Mouse (Mus musculus): ENCODE measurements around the gene Uncx. TPM values are rescaled to one million over a fixed set of nuclear protein-coding genes. Genes with fewer than 3 reads are reported as not detected.

Gene Uncx
- polyA plus RNA-seq, 1 experiment from 2014 or later: 0.09 TPM

- WGBS: under 1% methylated on average over 71 of the region's 71 CpGs
- no peak for ATAC-seq (ENCODE audit: borderline replicate concordance, extremely low read depth, low FRiP score, low TSS enrichment)
- Histone ChIP-seq H3K9ac (no peak overlapping the region), H3K4me2 (peak overlapping the region; percentile 26; the same call in 1 of the 2 replicates), H3K27me3 (peaks cover 98% of the 10 kb centered on the region), H3K36me3 (no peaks in the 10 kb centered on the region), H3K27ac (no peak overlapping the region), H3K9me3 (no peaks in the 10 kb centered on the region), H3K4me3 (peak overlapping the region; percentile 18; the same call in 1 of the 2 replicates), H3K4me1 (peaks cover 15% of the 10 kb centered on the region; the same call in 1 of the 2 replicates)
Measured at GRCm38 (mm10) chr5:139543650-139544270, 466 bp downstream of the Uncx start.

- Histone ChIP-seq H3K4me3 (no peak overlapping the region), H3K4me2 (no peak overlapping the region)
- under 1% methylated on average over 54 of the region's 54 CpGs for WGBS
Measured at GRCm38 (mm10) chr5:139544271-139545135, 1.2 kb downstream of the Uncx start.

GRCm38 (mm10) chr5:139545221-139545620 is 1.9 kb downstream of the Uncx start:
- H3K4me1 ChIP-seq: peaks cover 14% of the 10 kb centered on the region; the same call in 1 of the 2 replicates
- H3K27me3 ChIP-seq: peaks cover 99% of the 10 kb centered on the region
- no peak overlapping the region for H3K27ac ChIP-seq
- no peaks in the 10 kb centered on the region for H3K36me3 ChIP-seq
- H3K9ac ChIP-seq: no peak overlapping the region
- no peak overlapping the region for H3K4me2 ChIP-seq
- H3K4me3 ChIP-seq: no peak overlapping the region
- H3K9me3 ChIP-seq: no peaks in the 10 kb centered on the region
- no peak for ATAC-seq (ENCODE audit: borderline replicate concordance, extremely low read depth, low FRiP score, low TSS enrichment)
- WGBS: 3% methylated on average over 7 of the region's 7 CpGs

More at GRCm38 (mm10) chr5:139544271-139545135, 1.2 kb downstream of the Uncx start:
- no peak for ATAC-seq (ENCODE audit: borderline replicate concordance, extremely low read depth, low FRiP score, low TSS enrichment)
- no peak overlapping the region for H3K27ac ChIP-seq
- no peak overlapping the region for H3K9ac ChIP-seq
- peaks cover 15% of the 10 kb centered on the region; the same call in 1 of the 2 replicates for H3K4me1 ChIP-seq
- H3K27me3 ChIP-seq: peaks cover 98% of the 10 kb centered on the region
- no peaks in the 10 kb centered on the region for H3K9me3 ChIP-seq
- no peaks in the 10 kb centered on the region for H3K36me3 ChIP-seq

GRCm38 (mm10) chr5:139545673-139546335 is 2.5 kb downstream of the Uncx start:
- WGBS: 6% methylated on average over 9 of the region's 9 CpGs
- Histone ChIP-seq H3K4me3 (no peak overlapping the region), H3K27me3 (peaks cover 99% of the 10 kb centered on the region), H3K27ac (no peak overlapping the region), H3K36me3 (no peaks in the 10 kb centered on the region), H3K4me1 (peaks cover 9% of the 10 kb centered on the region; the same call in 1 of the 2 replicates), H3K9ac (no peak overlapping the region), H3K4me2 (no peak overlapping the region), H3K9me3 (no peaks in the 10 kb centered on the region)
- no peak for ATAC-seq (ENCODE audit: borderline replicate concordance, extremely low read depth, low FRiP score, low TSS enrichment)

- no peak overlapping the region for H3K4me3 ChIP-seq
- ATAC-seq (ENCODE audit: borderline replicate concordance, extremely low read depth, low FRiP score, low TSS enrichment): no peak
- H3K27me3 ChIP-seq: peaks cover 99% of the 10 kb centered on the region
- WGBS: under 1% methylated on average over 26 of the region's 26 CpGs
- H3K9me3 ChIP-seq: no peaks in the 10 kb centered on the region
- H3K4me2 ChIP-seq: no peak overlapping the region
- peaks cover 9% of the 10 kb centered on the region; the same call in 1 of the 2 replicates for H3K4me1 ChIP-seq
- no peak overlapping the region for H3K27ac ChIP-seq
- no peaks in the 10 kb centered on the region for H3K36me3 ChIP-seq
- H3K9ac ChIP-seq: no peak overlapping the region
Measured at GRCm38 (mm10) chr5:139546336-139546770, 3.1 kb downstream of the Uncx start.

GRCm38 (mm10) chr5:139546771-139547420 is 3.6 kb downstream of the Uncx start:
- Histone ChIP-seq H3K4me2 (no peak overlapping the region), H3K9ac (no peak overlapping the region), H3K36me3 (no peaks in the 10 kb centered on the region), H3K27me3 (peaks cover 99% of the 10 kb centered on the region), H3K27ac (no peak overlapping the region), H3K4me3 (no peak overlapping the region), H3K4me1 (peaks cover 9% of the 10 kb centered on the region; the same call in 1 of the 2 replicates), H3K9me3 (no peaks in the 10 kb centered on the region)
- ATAC-seq (ENCODE audit: borderline replicate concordance, extremely low read depth, low FRiP score, low TSS enrichment): 0 out of 2 replicates have a peak, but pooled peaks have one; percentile 15
- under 1% methylated on average over 68 of the region's 68 CpGs for WGBS

GRCm38 (mm10) chr5:139547421-139547931 is 4.2 kb downstream of the Uncx start:
- no peak overlapping the region for H3K27ac ChIP-seq
- H3K9me3 ChIP-seq: no peaks in the 10 kb centered on the region
- no peak for ATAC-seq (ENCODE audit: borderline replicate concordance, extremely low read depth, low FRiP score, low TSS enrichment)
- H3K27me3 ChIP-seq: peaks cover 99% of the 10 kb centered on the region
- H3K36me3 ChIP-seq: no peaks in the 10 kb centered on the region
- peaks cover 9% of the 10 kb centered on the region; the same call in 1 of the 2 replicates for H3K4me1 ChIP-seq
- H3K9ac ChIP-seq: no peak overlapping the region
- WGBS: under 1% methylated on average over 48 of the region's 49 CpGs
- H3K4me3 ChIP-seq: no peak overlapping the region
- no peak overlapping the region for H3K4me2 ChIP-seq

- Histone ChIP-seq H3K4me1 (peaks cover 14% of the 10 kb centered on the region), H3K27ac (no peak overlapping the region), H3K27me3 (peaks cover 99% of the 10 kb centered on the region), H3K4me3 (no peak overlapping the region), H3K9me3 (no peaks in the 10 kb centered on the region), H3K36me3 (no peaks in the 10 kb centered on the region), H3K4me2 (no peak overlapping the region), H3K9ac (no peak overlapping the region)
- ATAC-seq (ENCODE audit: borderline replicate concordance, extremely low read depth, low FRiP score, low TSS enrichment): no peak
- WGBS: 5% methylated on average over 28 of the region's 29 CpGs
Measured at GRCm38 (mm10) chr5:139553446-139554273, 10.4 kb downstream of the Uncx start.

- Histone ChIP-seq H3K4me3 (no peak overlapping the region), H3K4me1 (peaks cover 22% of the 10 kb centered on the region), H3K27ac (no peak overlapping the region), H3K9ac (no peak overlapping the region), H3K27me3 (peaks cover 99% of the 10 kb centered on the region), H3K9me3 (no peaks in the 10 kb centered on the region), H3K4me2 (no peak overlapping the region), H3K36me3 (no peaks in the 10 kb centered on the region)
- ATAC-seq (ENCODE audit: borderline replicate concordance, extremely low read depth, low FRiP score, low TSS enrichment): no peak
- 2% methylated on average over 28 of the region's 28 CpGs for WGBS
Measured at GRCm38 (mm10) chr5:139554478-139555335, 11.4 kb downstream of the Uncx start.
